Mouse (Mus musculus) cerebellum, adult 2 months (tissue): Measurements from ENCODE around the gene Cnot11. TPM values are rescaled to one million over a fixed set of nuclear protein-coding genes. Genes with fewer than 3 reads are reported as not detected.

Experiments used
- DNase-seq, 2 experiments: peaks; one replicate each; pipeline ENCODE4 v3.0.0; 2021
- H3K27ac ChIP-seq: fragments of 200-500 bp; 2 replicates; pipeline ENCODE4 v1.5.1; 2012; ENCODE audit warnings: low read length, control low read depth, inconsistent platforms; ENCODE audit not compliant: insufficient read depth
- H3K27me3 ChIP-seq: fragments of 200-500 bp; 2 replicates; pipeline ENCODE4 v1.6.1; 2012; ENCODE audit warnings: inconsistent platforms, mild to moderate bottlenecking, low read length, moderate library complexity; ENCODE audit not compliant: control insufficient read depth, insufficient read depth
- H3K4me1 ChIP-seq: fragments of 200-500 bp; 2 replicates; pipeline ENCODE4 v1.6.1; 2011; ENCODE audit warnings: low read length; ENCODE audit not compliant: control insufficient read depth, insufficient read depth
- H3K4me3 ChIP-seq: fragments of 200-500 bp; replicated peaks from 2 replicates; pipeline ENCODE3; 2011; ENCODE audit warnings: mild to moderate bottlenecking, low read depth, low read length, control low read depth; ENCODE audit not compliant: insufficient read depth
- CTCF ChIP-seq: fragments of 200-500 bp; IDR thresholded peaks from 2 replicates; pipeline ENCODE4 v1.5.1; 2011; ENCODE audit warnings: low read depth, mild to moderate bottlenecking, control low read depth, low read length, moderate library complexity, borderline replicate concordance; ENCODE audit not compliant: insufficient read depth
- POLR2A ChIP-seq: fragments of 200-500 bp; IDR thresholded peaks from 2 replicates; pipeline ENCODE4 v1.6.1; 2011; ENCODE audit warnings: low read length, control low read depth, borderline replicate concordance; ENCODE audit not compliant: insufficient read depth
- WGBS: fragments of 180-500 bp; shearing (Covaris S2); methylation state at CpG from one replicate; pipeline ENCODE4 v1.1.7; 2018; 5-methylcytosine and 5-hydroxymethylcytosine counted together
- polyA plus RNA-seq: library from polyadenylated mRNA; depleted of rRNA; stranded (reverse); fragments of >200 nt; gene quantifications from 2 replicates; pipeline ENCODE4 v1.2.3, GENCODE M21; 2012

Gene Cnot11
- polyA plus RNA-seq, 1 experiment: 21.0 TPM

DNA sequence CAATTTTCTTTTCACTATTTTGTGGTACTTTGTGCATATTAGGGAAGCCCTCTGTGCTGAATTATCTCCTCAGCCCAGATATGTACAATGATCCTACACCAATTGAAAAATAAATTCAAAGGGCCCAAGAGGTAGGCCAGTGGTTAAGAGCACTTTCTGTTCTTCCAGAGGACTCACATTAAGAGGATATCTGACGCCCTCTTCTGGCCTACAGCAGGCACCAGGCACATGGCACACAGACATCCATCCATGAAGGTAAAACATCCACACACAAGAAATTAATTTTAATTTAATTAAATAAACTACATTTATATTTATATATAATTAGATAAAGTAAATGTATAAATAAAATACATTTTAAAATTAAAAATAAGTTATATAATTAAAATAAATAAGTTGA lies 30.5 kb upstream of the Cnot11 start:
- Histone ChIP-seq H3K27me3 (no peaks in the 10 kb centered on the region), H3K4me1 (no peaks in the 10 kb centered on the region), H3K27ac (no peak overlapping the region), H3K4me3 (no peak overlapping the region)
- 23% methylated on average over 1 of the region's 1 CpGs for WGBS
- TF ChIP-seq POLR2A (no peak), CTCF (peak; percentile 64)
- peak in 1 of 2 experiments; percentile 42 for DNase-seq

DNA sequence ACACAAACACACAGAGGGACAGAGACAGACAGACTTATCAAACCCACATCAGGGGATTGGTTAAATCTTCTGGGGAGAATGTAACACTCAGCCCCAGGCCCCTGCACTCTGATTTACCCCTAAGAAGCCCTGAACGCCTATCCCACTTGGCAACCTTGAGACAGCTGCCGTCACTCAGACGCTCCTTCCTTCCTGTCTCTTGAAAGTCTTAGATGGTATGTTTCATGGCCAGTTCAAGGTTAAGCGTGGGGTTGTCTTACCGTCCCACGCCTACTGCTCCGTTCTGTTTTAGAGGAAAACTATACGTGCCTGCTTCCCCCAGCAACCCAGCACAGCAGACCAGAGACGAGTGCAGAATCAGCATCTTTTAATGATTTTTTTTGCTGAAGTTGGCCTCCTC lies 29.2 kb upstream of the Cnot11 start:
- DNase-seq: no peak
- Histone ChIP-seq H3K27me3 (no peaks in the 10 kb centered on the region), H3K4me3 (no peak overlapping the region), H3K27ac (no peak overlapping the region), H3K4me1 (no peaks in the 10 kb centered on the region)
- TF ChIP-seq CTCF (no peak), POLR2A (no peak)
- WGBS: 87% methylated on average over 9 of the region's 9 CpGs

DNA sequence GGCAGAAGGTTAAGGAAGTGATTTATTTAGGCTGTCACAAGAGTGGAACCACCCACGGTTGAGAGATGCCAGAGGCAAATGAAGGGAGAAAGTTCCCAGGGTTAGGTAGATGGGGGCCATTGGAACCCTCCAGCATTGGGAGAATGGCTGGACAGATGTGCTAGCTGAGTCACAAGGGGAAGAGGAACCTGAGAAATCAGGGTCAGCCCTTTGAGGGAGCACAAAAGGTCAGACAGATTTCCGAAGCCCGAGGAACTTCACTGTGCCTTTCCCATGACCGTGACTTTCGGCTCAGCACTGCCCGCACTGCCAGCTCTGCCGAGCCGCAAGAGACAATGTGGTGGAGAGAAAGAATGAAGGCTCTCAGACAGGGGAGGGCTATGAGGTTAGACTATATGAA lies 23.0 kb upstream of the Cnot11 start:
- H3K4me3 ChIP-seq: no peak overlapping the region
- no peak overlapping the region for H3K27ac ChIP-seq
- WGBS: 88% methylated on average over 8 of the region's 8 CpGs
- no peaks in the 10 kb centered on the region for H3K27me3 ChIP-seq
- DNase-seq: no peak
- no peak for TF ChIP-seq POLR2A
- no peak for TF ChIP-seq CTCF
- H3K4me1 ChIP-seq: peaks cover 18% of the 10 kb centered on the region

DNA sequence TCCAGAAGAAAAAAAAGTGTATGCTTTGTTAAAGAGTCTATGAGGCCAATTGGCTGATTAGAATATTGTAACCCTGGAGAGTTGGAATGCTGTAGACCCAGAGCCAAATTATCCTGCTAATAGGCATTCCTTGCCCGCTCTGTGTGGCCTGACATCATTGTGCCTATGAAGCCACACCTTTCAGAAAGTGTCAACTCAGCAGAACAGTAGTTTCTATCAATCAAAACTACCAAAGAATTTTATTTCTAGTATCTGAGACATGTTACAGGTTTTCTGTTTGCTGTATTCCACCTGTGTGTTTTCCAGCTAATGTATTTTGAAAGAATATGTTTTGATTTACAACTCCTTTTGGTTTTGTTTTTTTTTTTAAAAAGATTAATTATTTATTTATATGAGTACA lies 22.6 kb upstream of the Cnot11 start:
- WGBS: 96% methylated on average over 1 of the region's 1 CpGs
- no peak for DNase-seq
- Histone ChIP-seq H3K27me3 (no peaks in the 10 kb centered on the region), H3K27ac (no peak overlapping the region), H3K4me3 (no peak overlapping the region), H3K4me1 (peaks cover 18% of the 10 kb centered on the region)
- TF ChIP-seq CTCF (no peak), POLR2A (no peak)

DNA sequence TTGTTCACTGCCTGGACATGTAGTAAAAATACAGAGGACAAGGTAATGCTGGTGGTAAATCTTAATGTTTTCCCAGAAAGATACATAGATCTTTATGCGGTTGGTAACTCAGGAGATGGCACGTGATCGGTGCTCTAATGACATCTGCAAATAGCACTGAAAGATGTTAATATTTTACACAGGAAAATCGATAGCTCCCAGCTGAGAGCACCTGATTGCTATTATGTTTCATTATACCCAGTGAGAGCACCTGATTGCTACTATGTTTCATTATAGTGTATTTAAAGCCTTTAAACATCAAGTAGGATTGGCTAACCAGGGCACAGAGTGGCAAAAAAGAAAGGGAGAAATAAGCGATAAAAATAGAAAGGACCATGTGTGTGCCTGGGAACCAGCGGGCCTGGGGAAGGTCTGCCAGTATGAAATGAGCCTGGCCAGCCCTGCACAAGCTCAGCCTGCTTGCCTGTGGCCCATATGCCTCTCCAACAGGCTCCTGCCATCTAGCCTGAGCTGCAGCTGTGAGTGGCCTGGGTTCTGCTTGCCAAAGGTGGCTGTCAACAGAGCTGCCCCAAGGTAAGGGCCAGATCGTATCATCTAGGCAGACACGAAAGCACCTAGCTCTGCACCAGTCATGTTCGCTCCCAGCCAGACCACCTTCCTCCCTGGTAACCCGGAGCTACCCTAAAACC lies 19.3 kb upstream of the Cnot11 start:
- no peak overlapping the region for H3K4me3 ChIP-seq
- peak; percentile 77 to 86 for DNase-seq
- TF ChIP-seq POLR2A (peak; percentile 41; the same call in 1 of the 2 replicates), CTCF (no peak)
- H3K27me3 ChIP-seq: no peaks in the 10 kb centered on the region
- 18% methylated on average over 10 of the region's 10 CpGs for WGBS
- H3K27ac ChIP-seq: peak overlapping the region; percentile 74
- peaks cover 18% of the 10 kb centered on the region for H3K4me1 ChIP-seq

DNA sequence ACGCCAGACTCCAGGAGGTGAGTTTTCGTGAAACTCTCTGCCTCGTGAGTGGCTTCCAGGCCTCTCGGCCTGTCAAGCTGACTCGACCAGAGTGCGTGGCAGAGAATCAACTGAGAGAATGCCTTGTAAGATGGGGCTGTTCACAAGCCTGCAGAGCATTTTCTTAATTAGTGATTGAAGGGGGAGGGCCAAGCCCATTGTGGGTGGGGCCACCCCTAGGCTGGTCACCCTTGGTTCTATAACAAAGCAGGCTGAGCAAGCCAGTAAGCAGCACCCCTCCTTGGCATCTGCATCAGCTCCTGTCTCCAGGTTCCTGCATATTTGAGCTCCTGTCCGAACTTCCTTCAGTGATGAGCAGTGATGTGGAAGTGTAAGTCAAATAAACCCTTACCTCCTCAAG lies 13.5 kb upstream of the Cnot11 start:
- Histone ChIP-seq H3K4me3 (no peak overlapping the region), H3K4me1 (peaks cover 3% of the 10 kb centered on the region; the same call in 1 of the 2 replicates), H3K27me3 (no peaks in the 10 kb centered on the region), H3K27ac (no peak overlapping the region)
- TF ChIP-seq POLR2A: no peak
- no peak for DNase-seq
- WGBS: 87% methylated on average over 7 of the region's 7 CpGs

DNA sequence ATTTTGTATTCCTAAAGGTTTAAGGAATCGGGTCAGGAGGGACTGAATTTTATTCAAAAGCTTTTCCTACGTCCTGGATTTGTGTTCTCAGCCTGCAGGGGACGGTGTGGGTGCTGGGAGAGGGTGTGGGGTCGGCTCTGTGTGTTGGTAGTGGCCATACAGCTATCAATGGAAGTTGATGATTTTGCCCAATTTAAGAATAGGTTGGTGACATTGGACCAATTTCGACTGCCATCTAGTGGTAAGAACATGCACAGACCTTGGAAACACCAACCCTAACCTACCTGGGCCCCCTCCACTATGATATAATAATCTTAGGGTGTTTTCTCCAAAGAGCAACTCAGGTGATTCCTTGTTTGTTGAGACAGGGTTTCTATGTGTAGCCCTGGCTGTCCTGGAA lies 12.3 kb upstream of the Cnot11 start:
- H3K4me3 ChIP-seq: no peak overlapping the region
- TF ChIP-seq CTCF (peak; percentile 74), POLR2A (no peak)
- H3K4me1 ChIP-seq: no peaks in the 10 kb centered on the region
- no peak overlapping the region for H3K27ac ChIP-seq
- no peaks in the 10 kb centered on the region for H3K27me3 ChIP-seq
- DNase-seq: peak; percentile 40 to 41
- WGBS: 21% methylated on average over 5 of the region's 5 CpGs

DNA sequence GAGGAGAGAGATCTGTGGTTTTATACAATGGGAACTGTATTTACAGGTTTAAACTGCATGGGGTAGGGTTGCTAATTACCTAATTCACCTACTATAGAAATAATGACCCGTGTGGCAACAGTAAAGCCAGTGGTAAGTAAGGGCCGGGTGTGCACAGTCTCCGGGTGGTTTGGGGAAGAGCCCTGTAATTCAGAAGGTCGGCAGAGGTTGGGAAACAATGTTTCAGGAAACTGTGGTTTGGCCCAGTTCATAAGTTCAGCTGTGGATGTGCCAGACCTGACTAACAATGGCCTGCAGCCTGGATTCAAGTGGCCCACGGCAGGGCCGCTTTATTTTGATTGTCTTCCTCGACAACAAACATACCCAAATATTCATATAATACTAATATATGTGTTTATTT lies 9.0 kb upstream of the Cnot11 start:
- Histone ChIP-seq H3K27ac (no peak overlapping the region), H3K27me3 (no peaks in the 10 kb centered on the region), H3K4me1 (no peaks in the 10 kb centered on the region), H3K4me3 (no peak overlapping the region)
- TF ChIP-seq POLR2A (no peak), CTCF (no peak)
- WGBS: 81% methylated on average over 7 of the region's 7 CpGs
- no peak for DNase-seq
